Mouse (Mus musculus): ENCODE measurements at regions not wholly inside any gene's neighbourhood (a gene's known extent, or its start where the extent isn't known, plus 50 kb on each side); places are given as distances from the start of the nearest gene placed in this dataset.

DNA sequence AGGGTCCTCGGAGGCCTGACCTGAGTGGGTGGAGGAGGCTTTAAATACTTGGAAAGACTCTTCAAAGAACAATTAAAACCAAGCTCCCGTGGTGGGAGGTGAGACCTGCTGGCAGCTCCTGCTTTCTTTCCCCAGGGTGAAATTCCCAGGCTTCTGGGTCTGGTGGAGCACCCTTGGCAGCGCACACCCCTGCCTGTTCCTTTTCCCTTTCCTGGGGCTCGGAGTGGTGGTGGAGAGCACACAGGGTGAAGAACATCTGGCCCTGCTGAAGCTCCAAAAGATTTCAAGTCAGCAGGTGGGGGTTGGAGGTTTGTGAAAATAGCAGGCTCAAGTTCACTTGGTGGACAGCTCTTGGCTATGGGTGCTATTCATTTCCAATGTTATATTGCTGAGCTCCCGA is 459.6 kb downstream of the Klf5 start:
- ATAC-seq (ENCODE audit: extremely low read depth, insufficient number of reproducible peaks, low FRiP score, poor library complexity, severe bottlenecking), result no peak

DNA sequence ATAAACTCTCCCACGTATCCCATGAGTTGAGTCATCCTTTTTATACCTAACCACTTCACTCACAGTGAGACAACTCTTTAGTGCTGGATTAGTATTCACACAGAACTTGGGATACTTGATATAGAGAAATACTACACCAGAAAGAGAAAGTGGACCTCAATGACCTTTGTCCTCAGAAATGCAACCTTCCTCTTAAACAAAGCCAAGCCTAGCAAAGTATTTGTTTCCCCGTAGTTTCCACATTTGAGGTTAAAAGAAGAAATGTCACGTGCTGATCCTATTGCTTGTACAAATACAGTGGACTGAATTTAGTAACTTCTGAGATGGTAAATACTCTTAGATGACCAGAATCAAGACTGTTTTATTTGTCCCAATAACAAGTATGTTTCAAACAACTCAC is 464.8 kb downstream of the Klf5 start:
- ATAC-seq (ENCODE audit: extremely low read depth, insufficient number of reproducible peaks, low FRiP score, poor library complexity, severe bottlenecking), result no peak

DNA sequence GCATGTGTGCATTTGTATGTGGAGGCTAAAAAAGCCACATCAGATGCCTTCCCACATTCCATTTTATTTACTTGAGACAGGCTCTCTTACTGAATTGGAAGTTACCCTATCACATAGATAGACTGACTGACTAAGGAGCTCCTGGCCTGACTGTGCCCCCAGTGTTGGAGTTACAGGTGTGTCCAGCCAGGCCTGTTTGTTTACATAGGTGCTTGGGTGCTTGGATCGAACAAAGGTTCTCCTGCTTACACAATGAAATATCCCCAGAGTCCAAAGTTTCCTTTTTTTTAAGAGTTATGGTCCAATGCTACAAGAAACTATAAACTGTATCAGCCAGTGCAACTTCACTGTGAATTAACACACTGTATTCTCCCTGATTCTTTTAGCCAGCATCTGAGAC is 472.5 kb downstream of the Klf5 start:
- ATAC-seq (ENCODE audit: extremely low read depth, insufficient number of reproducible peaks, low FRiP score, poor library complexity, severe bottlenecking), result no peak

DNA sequence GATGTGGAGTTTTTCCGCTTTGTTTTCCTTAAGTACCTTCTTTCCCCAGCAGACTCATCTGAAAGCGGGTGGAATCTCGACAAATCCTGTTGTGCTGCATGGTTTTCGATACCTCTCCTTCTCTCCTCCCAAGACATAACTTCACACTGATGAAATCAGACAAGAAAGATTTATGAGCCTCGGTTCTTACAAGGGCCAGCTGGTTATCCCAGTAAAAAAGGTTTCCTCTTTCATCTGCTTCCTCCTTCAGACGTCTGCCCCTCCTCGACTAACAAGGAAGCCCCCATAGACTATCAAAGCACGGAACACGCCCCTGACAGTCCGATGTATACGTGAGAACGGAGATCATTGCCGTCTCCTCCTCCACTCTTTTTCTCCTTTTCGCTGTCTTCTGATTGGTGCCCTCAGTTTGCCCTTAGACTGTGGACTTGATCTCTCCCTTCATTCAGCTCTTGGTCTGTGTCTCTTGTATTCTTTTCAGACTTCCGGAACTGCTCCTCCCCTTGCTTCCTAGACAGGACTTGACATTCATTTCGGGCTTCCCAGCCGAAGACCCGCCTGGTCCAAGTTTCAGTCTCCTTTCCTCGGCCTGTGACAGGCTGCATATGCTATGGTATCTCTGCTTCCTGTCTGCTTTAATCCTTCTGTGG is 474.4 kb downstream of the Klf5 start:
- ATAC-seq (ENCODE audit: extremely low read depth, insufficient number of reproducible peaks, low FRiP score, poor library complexity, severe bottlenecking), result no peak

DNA sequence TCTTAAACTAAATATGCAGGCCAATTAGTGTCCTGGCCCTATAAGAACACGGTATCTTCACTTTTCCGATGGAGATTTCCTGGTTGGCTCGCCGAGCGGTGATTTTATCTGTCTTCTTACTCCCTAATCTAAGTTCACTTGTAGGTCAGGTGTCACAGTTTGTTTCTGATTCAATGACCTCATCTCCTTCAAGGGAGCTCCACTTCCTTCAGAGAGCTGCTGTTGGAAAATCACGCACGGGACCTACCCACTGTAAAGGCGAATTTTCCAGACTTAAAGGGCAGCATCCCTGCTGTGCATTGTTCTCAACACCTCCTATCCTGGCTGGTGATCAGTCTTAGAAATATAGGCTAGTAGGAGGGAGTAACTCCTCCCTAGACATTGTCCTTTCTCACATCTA is 480.0 kb downstream of the Klf5 start:
- no peak for ATAC-seq (ENCODE audit: extremely low read depth, insufficient number of reproducible peaks, low FRiP score, poor library complexity, severe bottlenecking)

DNA sequence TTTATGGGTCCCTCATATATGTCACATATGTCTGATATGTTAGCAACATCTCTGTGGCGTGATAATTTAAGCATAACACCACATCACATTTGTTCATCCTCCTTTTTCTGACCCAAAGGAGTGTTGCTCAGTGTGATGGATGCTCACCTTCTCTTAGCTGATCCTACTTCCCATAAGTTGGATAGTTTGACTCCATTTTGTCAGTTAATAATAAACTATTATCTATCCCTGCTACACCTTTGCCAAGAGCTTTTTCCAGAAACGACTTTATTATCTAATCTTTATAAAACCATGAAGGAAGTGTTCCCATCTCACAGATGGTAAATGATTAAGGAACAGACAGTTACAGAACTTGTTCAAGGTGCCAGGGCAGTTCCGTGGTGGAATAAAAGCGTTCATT is 480.5 kb downstream of the Klf5 start:
- no peak for ATAC-seq (ENCODE audit: extremely low read depth, insufficient number of reproducible peaks, low FRiP score, poor library complexity, severe bottlenecking)

DNA sequence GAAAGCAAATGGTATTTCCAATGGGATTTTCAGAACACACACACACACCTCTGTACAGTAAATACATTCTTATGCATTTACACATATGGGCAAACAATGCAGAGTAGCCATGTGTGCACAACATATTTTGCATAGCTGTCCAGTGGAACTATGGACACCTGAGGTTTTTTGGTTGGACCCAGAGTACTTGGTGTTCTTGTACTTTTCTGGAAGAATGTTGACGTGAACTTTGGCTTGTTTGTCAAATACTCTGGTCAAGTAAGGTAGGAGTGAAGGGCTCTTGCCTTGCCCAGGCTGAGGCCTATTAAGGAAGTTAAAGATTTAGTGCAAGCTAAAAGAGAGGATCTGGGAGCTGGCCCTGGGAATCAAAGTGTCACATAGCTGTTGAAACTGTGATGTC is 485.2 kb downstream of the Klf5 start:
- no peak for ATAC-seq (ENCODE audit: extremely low read depth, insufficient number of reproducible peaks, low FRiP score, poor library complexity, severe bottlenecking)

DNA sequence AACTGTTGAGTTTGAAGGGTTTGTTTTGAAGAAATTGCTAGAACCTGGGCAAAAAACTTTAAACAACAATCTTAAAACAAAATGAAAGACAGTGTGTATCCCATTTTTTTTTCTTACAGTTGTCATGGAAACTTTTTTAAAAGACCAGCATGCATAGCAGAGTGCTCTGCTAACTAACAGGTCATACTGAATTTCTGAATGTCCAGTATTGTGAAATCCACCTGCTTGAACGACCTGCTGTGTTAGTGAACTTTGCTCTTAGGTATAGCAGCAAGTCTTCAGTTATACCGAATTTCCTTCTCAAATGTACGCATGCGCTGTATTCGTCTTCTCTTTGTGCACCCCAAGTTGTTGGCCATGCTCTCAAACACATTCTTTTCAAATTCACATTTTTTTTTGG is 486.6 kb downstream of the Klf5 start:
- no peak for ATAC-seq (ENCODE audit: extremely low read depth, insufficient number of reproducible peaks, low FRiP score, poor library complexity, severe bottlenecking)

DNA sequence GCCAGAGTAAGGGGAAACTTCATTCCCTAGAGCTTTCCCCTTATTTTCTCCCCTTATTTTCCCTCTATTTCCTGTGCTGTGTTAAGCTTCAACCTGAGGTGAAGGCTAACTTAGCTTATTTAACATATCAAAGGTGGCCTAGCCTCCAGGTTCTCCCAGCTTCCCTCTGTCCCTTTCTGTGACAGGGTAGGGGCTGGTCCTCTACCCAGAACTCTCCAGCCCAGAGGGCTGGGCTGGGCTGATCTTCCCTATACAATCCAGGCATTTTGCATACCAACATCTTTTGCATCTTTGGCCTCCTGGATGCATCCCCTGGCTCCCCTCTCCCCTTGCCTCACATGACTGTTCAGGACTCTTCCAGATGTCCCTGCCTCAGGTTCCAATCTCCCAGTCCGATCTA is 487.9 kb downstream of the Klf5 start:
- ATAC-seq (ENCODE audit: extremely low read depth, insufficient number of reproducible peaks, low FRiP score, poor library complexity, severe bottlenecking), result no peak

DNA sequence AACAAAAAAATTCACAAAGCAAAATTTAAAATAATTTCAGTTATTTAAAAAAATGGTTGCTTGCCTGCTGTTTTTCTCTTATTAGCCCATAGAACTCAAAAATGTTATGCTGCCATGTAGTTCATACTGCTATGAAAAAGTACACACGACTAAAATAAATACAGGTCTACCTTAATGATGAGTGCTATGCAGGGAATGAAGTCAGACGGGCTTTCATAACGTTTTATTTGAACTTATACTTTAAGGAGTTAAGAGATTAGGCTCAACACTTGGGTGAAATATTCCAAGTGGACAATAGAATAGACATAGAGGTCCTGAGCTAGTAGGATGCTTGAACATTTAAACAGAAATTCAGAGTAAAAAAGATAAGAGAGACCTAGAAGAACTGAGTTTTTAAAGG is 489.7 kb downstream of the Klf5 start:
- ATAC-seq (ENCODE audit: extremely low read depth, insufficient number of reproducible peaks, low FRiP score, poor library complexity, severe bottlenecking), result no peak

DNA sequence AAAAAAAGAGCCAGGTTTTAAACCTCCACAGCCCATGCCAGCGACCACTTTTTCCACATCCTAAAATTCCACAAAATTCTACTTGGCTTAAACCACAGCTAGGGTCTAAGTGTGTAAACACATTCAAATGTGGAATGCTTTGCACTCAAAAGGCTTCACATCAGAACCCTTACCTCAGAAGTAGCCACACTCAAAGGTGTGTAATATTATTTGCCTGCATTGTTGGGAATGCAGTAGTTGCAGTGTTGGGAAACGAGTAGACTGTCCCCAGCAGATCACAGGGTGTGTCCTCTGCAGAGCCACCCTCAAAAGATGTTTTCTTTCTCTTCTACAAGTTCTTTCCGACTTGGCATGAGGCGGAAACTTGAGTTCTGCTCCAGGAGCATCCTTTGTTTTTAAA is 488.2 kb downstream of the Klf12 start:
- no peak for ATAC-seq (ENCODE audit: extremely low read depth, insufficient number of reproducible peaks, low FRiP score, poor library complexity, severe bottlenecking)

DNA sequence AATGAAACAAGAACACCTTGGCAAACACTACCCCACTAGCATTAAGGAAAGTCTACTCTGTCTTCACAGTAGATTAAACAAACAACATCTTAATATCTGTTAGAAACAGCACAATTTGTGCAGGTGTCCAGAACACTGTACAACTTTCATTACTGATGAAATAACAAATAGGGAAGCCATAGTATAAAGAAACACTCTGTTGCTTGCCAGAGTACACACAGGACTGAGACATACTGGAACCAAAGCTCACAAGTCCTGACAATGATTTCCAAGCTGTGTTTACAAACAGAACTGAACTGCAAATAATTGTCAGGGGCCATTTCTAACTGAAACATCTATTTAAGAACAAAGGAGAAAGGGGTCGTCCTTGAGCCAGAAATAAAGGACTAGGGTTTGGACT is 478.4 kb downstream of the Klf12 start:
- no peak for ATAC-seq (ENCODE audit: extremely low read depth, insufficient number of reproducible peaks, low FRiP score, poor library complexity, severe bottlenecking)

DNA sequence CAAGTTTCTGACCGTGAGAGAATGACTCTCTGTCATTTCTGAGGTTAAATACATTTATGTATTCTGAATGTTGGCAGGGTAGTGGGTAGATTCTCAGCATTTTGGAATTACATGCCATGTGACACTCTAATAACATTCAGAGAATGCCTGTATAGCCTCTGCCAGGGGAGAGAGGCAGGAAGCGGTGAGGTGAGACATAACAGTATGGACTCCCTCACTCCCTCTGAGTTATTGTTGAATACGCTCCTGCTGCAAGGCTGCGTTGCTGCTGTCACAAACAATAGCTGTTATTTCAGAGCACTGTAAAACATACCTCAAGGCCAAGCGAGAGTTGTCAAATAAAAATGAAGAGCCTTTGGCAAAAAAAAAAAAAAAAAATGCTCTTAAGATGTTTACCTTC is 477.9 kb downstream of the Klf12 start:
- no peak for ATAC-seq (ENCODE audit: extremely low read depth, insufficient number of reproducible peaks, low FRiP score, poor library complexity, severe bottlenecking)

DNA sequence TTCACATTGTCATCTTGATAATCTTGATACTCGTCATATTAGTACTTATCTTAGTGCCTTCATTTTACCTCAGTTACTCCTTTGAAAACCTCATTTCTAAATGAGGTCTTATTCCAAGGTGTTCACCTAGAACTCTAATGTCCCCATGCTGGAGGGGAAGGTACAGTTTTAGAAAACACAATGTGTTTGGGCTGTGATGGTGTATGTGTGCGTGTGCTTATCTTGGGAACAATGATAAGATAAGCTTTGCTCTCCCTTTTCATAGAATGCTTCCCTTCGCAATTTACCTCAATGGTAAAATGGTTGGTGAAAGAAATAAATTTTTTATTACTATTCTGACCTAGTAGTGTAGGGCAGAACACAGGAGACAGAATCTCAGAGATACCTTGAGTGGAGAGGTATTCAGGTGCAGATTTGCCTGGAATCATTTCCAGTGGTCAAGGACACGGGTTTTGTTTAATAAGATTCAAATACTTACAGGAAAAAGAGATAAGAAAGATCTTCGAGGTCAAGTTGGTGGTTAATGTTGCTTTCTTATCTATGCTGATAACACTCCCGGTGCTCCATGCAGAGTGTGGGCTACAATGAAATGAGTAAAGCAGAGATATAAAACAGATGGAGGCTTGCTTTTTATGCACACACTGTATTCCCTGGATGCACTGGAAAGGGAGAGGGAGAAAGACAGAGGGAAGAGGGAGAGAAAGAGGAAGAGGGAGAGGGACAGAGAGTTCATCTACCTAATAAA is 471.6 kb downstream of the Klf12 start:
- ATAC-seq (ENCODE audit: extremely low read depth, insufficient number of reproducible peaks, low FRiP score, poor library complexity, severe bottlenecking), result no peak
